Comparison of ENCODE assay signal across 11 mouse cellular contexts in genomic region chr9:94610600-94611337, GRCm38 (mm10). TPM values are rescaled to one million over a fixed set of nuclear protein-coding genes. Genes with fewer than 3 reads are reported as not detected.
DNase-seq lines count a peak whose midpoint lies in the region; ATAC-seq lines count a peak whose summit lies in the region.
"Had no signal": no experiment of that assay in that cellular context is flagged by ENCODE, and none has a peak within 500 bp of the region (broad histone marks: within the 10 kb centered on the region; RNA-seq: fewer than 3 reads in every experiment).

No protein-coding gene starts in this region.

- no peaks in the 10 kb centered on the region for H3K36me3 ChIP-seq in forebrain, embryonic 14.5 days (ENCODE audit: control insufficient read depth, insufficient read depth, low read length)
- no peaks in the 10 kb centered on the region for H3K36me3 ChIP-seq in kidney, embryonic 15.5 days
- H3K36me3 ChIP-seq: lung, embryonic 15.5 days had no signal

- intact Hi-C loops in left cerebral cortex, postnatal 25 days (cut with DNase I): loop anchor here (5.0 to 10.0 kb wide), 3 partner anchors 73 to 1716 kb away; partner anchors contain the start of gene 1190002N15Rik

- peak; percentile 66 for ATAC-seq in forebrain, embryonic 14.5 days
- no peak for ATAC-seq in kidney, embryonic 15.5 days (replicated peaks; ENCODE audit: low FRiP score)

- no peak overlapping the region for H3K27ac ChIP-seq in forebrain, embryonic 14.5 days (ENCODE audit: low read depth, low read length)
- no peak overlapping the region for H3K27ac ChIP-seq in kidney, embryonic 15.5 days
- H3K27ac ChIP-seq: lung, embryonic 15.5 days had no signal

- no peak overlapping the region for H3K4me2 ChIP-seq in forebrain, embryonic 14.5 days (ENCODE audit: low read length)
- H3K4me2 ChIP-seq in kidney, embryonic 15.5 days: no peak overlapping the region
- H3K4me2 ChIP-seq: lung, embryonic 15.5 days had no signal

- WGBS in forebrain, embryonic 14.5 days: 17% methylated on average over 5 of the region's 5 CpGs
- WGBS in kidney, embryonic 15.5 days: 82% methylated on average over 5 of the region's 5 CpGs

- no peaks in the 10 kb centered on the region for H3K27me3 ChIP-seq in forebrain, embryonic 14.5 days (replicated peaks; ENCODE audit: control insufficient read depth, insufficient read depth, low read length)
- no peaks in the 10 kb centered on the region for H3K27me3 ChIP-seq in kidney, embryonic 15.5 days
- H3K27me3 ChIP-seq: lung, embryonic 15.5 days had no signal

- H3K9me3 ChIP-seq in forebrain, embryonic 14.5 days (replicated peaks; ENCODE audit: control insufficient read depth, low read length): no peaks in the 10 kb centered on the region
- H3K9me3 ChIP-seq in kidney, embryonic 15.5 days (replicated peaks): no peaks in the 10 kb centered on the region
- H3K9me3 ChIP-seq: lung, embryonic 15.5 days had no signal

- no peak overlapping the region for H3K9ac ChIP-seq in forebrain, embryonic 14.5 days (ENCODE audit: low read length)
- no peak overlapping the region for H3K9ac ChIP-seq in kidney, embryonic 15.5 days
- H3K9ac ChIP-seq: lung, embryonic 15.5 days had no signal

- peaks cover 6% of the 10 kb centered on the region; the same call in 1 of the 2 replicates for H3K4me1 ChIP-seq in forebrain, embryonic 14.5 days (ENCODE audit: control insufficient read depth, insufficient read depth, low read length)
- no peaks in the 10 kb centered on the region for H3K4me1 ChIP-seq in kidney, embryonic 15.5 days

- no peak overlapping the region for H3K4me3 ChIP-seq in forebrain, embryonic 14.5 days (ENCODE audit: low read depth, low read length)
- no peak overlapping the region for H3K4me3 ChIP-seq in kidney, embryonic 15.5 days (replicated peaks)
- H3K4me3 ChIP-seq: lung, embryonic 15.5 days had no signal

- peak; percentile 10 to 41 for DNase-seq in spleen, postnatal 4 days (ENCODE audit: low spot score in 2 of 2)
- DNase-seq in spleen, postnatal 10 days (ENCODE audit: low spot score in 2 of 2): no peak
- DNase-seq in forebrain, embryonic 14.5 days (ENCODE audit: low spot score): peak; percentile 81
- DNase-seq in left cerebral cortex, postnatal 25 days (ENCODE audit: low spot score in 2 of 2): peak; percentile 27 to 28
- DNase-seq in right cerebral cortex, postnatal 4 days: peak; percentile 47
- DNase-seq in adrenal gland, adult 18-20 months (ENCODE audit: low spot score in 2 of 2): no peak
- no peak for DNase-seq in urinary bladder, adult 18-20 months (ENCODE audit: low spot score in 2 of 2)
- DNase-seq: heart, postnatal 36 days; thymus, postnatal 4 days had no signal

RNA-seq across cellular contexts. Expression of gene Slc9a9, which starts 58.9 kb away (rescaled TPM):
- 3.7 and 4.7 TPM in 2 replicates for polyA plus RNA-seq in forebrain, embryonic 14.5 days (2014; fragmentation: Nextera tagmentation; extraction: Ambion mirVana)
- total RNA-seq in left cerebral cortex, postnatal 25 days (2021): 10 to 100 TPM; 17.9 to 24.0 TPM
- total RNA-seq in adrenal gland, adult 18-20 months (2021): 1 to 10 TPM; 2.4 to 4.1 TPM
- polyA plus RNA-seq in kidney, embryonic 15.5 days (2015; fragmentation: Nextera tagmentation; extraction: Ambion mirVana): 3.4 and 4.0 TPM in 2 replicates

Comparison
In these comparisons a context has a peak if more than half of its experiments do, and no peak if none do; other contexts are left out.
1. DNase-seq: peak in spleen, postnatal 4 days (2 of 2), forebrain, embryonic 14.5 days (single experiment), left cerebral cortex, postnatal 25 days (2 of 2) and right cerebral cortex, postnatal 4 days (single experiment); none in spleen, postnatal 10 days (0 of 2), adrenal gland, adult 18-20 months (0 of 2) and urinary bladder, adult 18-20 months (0 of 2).